Mouse (Mus musculus): ENCODE results near the gene Fpr3. TPM values are rescaled to one million over a fixed set of nuclear protein-coding genes. Genes with fewer than 3 reads are reported as not detected.

The Fpr3 gene
- total and polyA plus RNA-seq, 3 experiments, result not detected

GRCm38 (mm10) chr17:17866801-17867469 is 20.7 kb upstream of the Fpr3 start:
- Histone ChIP-seq H3K4me3 (ENCODE audit: control insufficient read depth in 1 of 2, insufficient read depth in 1 of 2, low read depth in 2 of 2, low read length in 2 of 2) (no peak overlapping the region), H3K36me3 (ENCODE audit: control insufficient read depth in 1 of 2, insufficient read depth in 2 of 2, low read length in 2 of 2) (no peaks in the 10 kb centered on the region; a peak in 1 of 4 replicates), H3K4me1 (ENCODE audit: control insufficient read depth in 1 of 2, insufficient read depth in 2 of 2, low read length in 2 of 2) (no peaks in the 10 kb centered on the region), H3K27me3 (ENCODE audit: control insufficient read depth in 1 of 2, insufficient read depth in 2 of 2, low read length in 2 of 2) (no peaks in the 10 kb centered on the region), H3K79me2 (ENCODE audit: control insufficient read depth, insufficient read depth, low read length, poor library complexity) (no peaks in the 10 kb centered on the region), H3K9ac (ENCODE audit: control insufficient read depth, low read depth, low read length, poor library complexity, severe bottlenecking) (no peak overlapping the region), H3K27ac (ENCODE audit: control insufficient read depth, low read depth, low read length) (no peak overlapping the region), H3K9me3 (replicated peaks; ENCODE audit: insufficient read depth, low read length) (no peaks in the 10 kb centered on the region)
- no peak for DNase-seq (ENCODE audit: low read depth, low spot score)
- TF ChIP-seq POLR2A (IDR thresholded peaks at IDR 0.05; ENCODE audit: control insufficient read depth in 1 of 2, insufficient read depth in 1 of 2, low read depth in 1 of 2, low read length in 2 of 2, poor library complexity in 1 of 2), result no peak
- no peak for TF ChIP-seq GATA1 (IDR thresholded peaks at IDR 0.05; ENCODE audit: low read depth, low read length)
- TF ChIP-seq MAX (IDR thresholded peaks at IDR 0.05; ENCODE audit: low read length), result no peak
- no peak for TF ChIP-seq USF1 (IDR thresholded peaks at IDR 0.05; ENCODE audit: low read depth, low read length)
- TF ChIP-seq TAL1 (IDR thresholded peaks at IDR 0.05; ENCODE audit: low read length), result no peak
- no peak for TF ChIP-seq MXI1 (IDR thresholded peaks at IDR 0.05; ENCODE audit: low read depth, low read length)
- no peak for TF ChIP-seq SMC3 (IDR thresholded peaks at IDR 0.05; ENCODE audit: low read depth, low read length)
- TF ChIP-seq GABPA (IDR thresholded peaks at IDR 0.05; ENCODE audit: low read depth, low read length), result no peak
- no peak for TF ChIP-seq RAD21 (IDR thresholded peaks at IDR 0.05; ENCODE audit: low read depth, low read length)
- no peak for TF ChIP-seq EP300 (IDR thresholded peaks at IDR 0.05; ENCODE audit: low read depth in 1 of 2, low read length in 2 of 2)
- TF ChIP-seq USF2 (IDR thresholded peaks at IDR 0.05; ENCODE audit: borderline replicate concordance in 1 of 2, insufficient read depth in 1 of 2, low read depth in 1 of 2, low read length in 2 of 2), result no peak
- no peak for TF ChIP-seq ZMIZ1 (IDR thresholded peaks at IDR 0.05; ENCODE audit: low read depth, low read length)
- no peak for TF ChIP-seq CHD1 (IDR thresholded peaks at IDR 0.05; ENCODE audit: low read depth, low read length)
- no peak for TF ChIP-seq MAFK (IDR thresholded peaks at IDR 0.05; ENCODE audit: borderline replicate concordance, low read depth, low read length)
- no peak for TF ChIP-seq ZC3H11A (IDR thresholded peaks at IDR 0.05; ENCODE audit: low read depth, low read length)

- no peak for DNase-seq (ENCODE audit: low read depth, low spot score)
- Histone ChIP-seq H3K4me3 (ENCODE audit: control insufficient read depth in 1 of 2, insufficient read depth in 1 of 2, low read depth in 2 of 2, low read length in 2 of 2) (no peak overlapping the region), H3K9me3 (replicated peaks; ENCODE audit: insufficient read depth, low read length) (no peaks in the 10 kb centered on the region), H3K79me2 (ENCODE audit: control insufficient read depth, insufficient read depth, low read length, poor library complexity) (no peaks in the 10 kb centered on the region), H3K4me1 (ENCODE audit: control insufficient read depth in 1 of 2, insufficient read depth in 2 of 2, low read length in 2 of 2) (no peaks in the 10 kb centered on the region), H3K36me3 (ENCODE audit: control insufficient read depth in 1 of 2, insufficient read depth in 2 of 2, low read length in 2 of 2) (no peaks in the 10 kb centered on the region; a peak in 1 of 4 replicates), H3K9ac (ENCODE audit: control insufficient read depth, low read depth, low read length, poor library complexity, severe bottlenecking) (no peak overlapping the region), H3K27me3 (ENCODE audit: control insufficient read depth in 1 of 2, insufficient read depth in 2 of 2, low read length in 2 of 2) (no peaks in the 10 kb centered on the region), H3K27ac (ENCODE audit: control insufficient read depth, low read depth, low read length) (no peak overlapping the region)
- TF ChIP-seq E2F4 (IDR thresholded peaks at IDR 0.05; ENCODE audit: borderline replicate concordance, low read depth, low read length) (no peak), TAL1 (IDR thresholded peaks at IDR 0.05; ENCODE audit: low read length) (no peak), UBTF (IDR thresholded peaks at IDR 0.05; ENCODE audit: borderline replicate concordance, insufficient read depth, low read depth, low read length) (no peak), CHD2 (IDR thresholded peaks at IDR 0.05; ENCODE audit: low read length) (no peak), POLR2AphosphoS5 (IDR thresholded peaks at IDR 0.05; ENCODE audit: borderline replicate concordance, low read depth, low read length) (no peak), CTCF (IDR thresholded peaks at IDR 0.05 in 2 of 3, conservative IDR thresholded peaks at IDR 0.05 in 1 of 3; ENCODE audit: control insufficient read depth in 1 of 3, insufficient read depth in 1 of 3, low read depth in 2 of 3, low read length in 3 of 3, poor library complexity in 1 of 3, severe bottlenecking in 1 of 3) (no peak), NELFE (IDR thresholded peaks at IDR 0.05; ENCODE audit: low read depth, low read length) (no peak), SIN3A (IDR thresholded peaks at IDR 0.05; ENCODE audit: low read length) (no peak), MAX (IDR thresholded peaks at IDR 0.05; ENCODE audit: low read length) (no peak), NRF1 (IDR thresholded peaks at IDR 0.05; ENCODE audit: insufficient read depth, low read depth, low read length, poor library complexity, severe bottlenecking) (no peak), ZKSCAN1 (IDR thresholded peaks at IDR 0.05; ENCODE audit: low read depth, low read length) (no peak), HCFC1 (IDR thresholded peaks at IDR 0.05; ENCODE audit: low read depth, low read length) (no peak), KAT2A (conservative IDR thresholded peaks at IDR 0.05; ENCODE audit: low read depth, low read length) (no peak), ZNF384 (IDR thresholded peaks at IDR 0.05; ENCODE audit: low read depth, low read length) (no peak), GATA1 (IDR thresholded peaks at IDR 0.05; ENCODE audit: low read depth, low read length) (no peak), TBP (IDR thresholded peaks at IDR 0.05; ENCODE audit: low read depth, low read length) (no peak), USF1 (IDR thresholded peaks at IDR 0.05; ENCODE audit: low read depth, low read length) (no peak), ZMIZ1 (IDR thresholded peaks at IDR 0.05; ENCODE audit: low read depth, low read length) (no peak), CHD1 (IDR thresholded peaks at IDR 0.05; ENCODE audit: low read depth, low read length) (no peak)
Observed at GRCm38 (mm10) chr17:17870892-17871550, 16.6 kb upstream of the Fpr3 start.

All from MEL (cell line).